Mouse (Mus musculus): Measurements from ENCODE around the gene Lrwd1.
A peak's percentile ranks its signal among the peaks of the same experiment; 100 is the strongest.

The Lrwd1 gene

GRCm38 (mm10) chr5:136088821-136089575 is 46.9 kb downstream of the Lrwd1 start:
- peak in 1 of 2 experiments; percentile 28 for DNase-seq

GRCm38 (mm10) chr5:136086290-136086689 is 49.6 kb downstream of the Lrwd1 start:
- no peak for DNase-seq

DNA sequence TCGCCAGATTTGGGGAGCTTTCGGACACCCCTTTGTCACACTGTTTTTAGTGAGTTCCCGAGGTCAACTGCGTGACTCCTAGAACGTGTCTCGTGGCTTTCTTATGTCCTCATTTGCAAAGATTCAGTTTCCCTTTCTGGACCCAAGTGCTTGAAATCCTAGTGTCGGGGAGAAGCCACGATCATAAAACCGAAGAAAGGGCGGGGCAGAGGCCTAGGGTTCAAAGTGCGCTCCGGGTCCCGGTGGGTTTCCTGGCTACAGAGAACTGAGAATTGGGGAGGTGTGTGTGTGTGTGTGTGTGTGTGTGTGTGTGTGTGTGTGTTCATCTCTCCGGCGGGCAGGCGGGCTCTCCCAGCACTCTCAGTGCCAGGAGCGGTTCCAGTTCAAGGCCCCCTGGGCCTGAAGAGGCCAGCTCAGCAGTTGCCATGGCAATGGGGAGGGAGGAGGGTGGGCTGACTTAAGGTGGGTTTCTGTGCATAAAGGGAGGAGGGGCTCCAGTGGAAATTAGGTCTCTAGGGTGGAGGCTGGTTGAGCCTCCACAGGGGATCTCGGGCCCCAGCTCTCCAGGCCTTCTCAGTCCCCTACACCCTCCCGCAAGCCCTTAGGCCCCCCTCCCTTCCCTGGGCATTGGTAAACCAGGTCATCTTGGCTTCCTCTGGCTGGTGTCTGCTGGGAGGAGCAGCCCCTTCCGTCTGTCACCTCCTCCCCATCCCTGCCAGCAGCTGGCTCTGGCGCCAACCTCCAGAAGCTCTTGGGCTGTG is 50.8 kb downstream of the Lrwd1 start:
- peak; percentile 23 to 64 for DNase-seq

GRCm38 (mm10) chr5:136084144-136084881 is 51.6 kb downstream of the Lrwd1 start:
- DNase-seq: no peak

- DNase-seq: peak; percentile 94 to 97
Observed at GRCm38 (mm10) chr5:136083669-136084107, 52.2 kb downstream of the Lrwd1 start, which contains the start of gene Rasa4. Rasa4 (plus strand) TSS chr5:136083916.

DNA sequence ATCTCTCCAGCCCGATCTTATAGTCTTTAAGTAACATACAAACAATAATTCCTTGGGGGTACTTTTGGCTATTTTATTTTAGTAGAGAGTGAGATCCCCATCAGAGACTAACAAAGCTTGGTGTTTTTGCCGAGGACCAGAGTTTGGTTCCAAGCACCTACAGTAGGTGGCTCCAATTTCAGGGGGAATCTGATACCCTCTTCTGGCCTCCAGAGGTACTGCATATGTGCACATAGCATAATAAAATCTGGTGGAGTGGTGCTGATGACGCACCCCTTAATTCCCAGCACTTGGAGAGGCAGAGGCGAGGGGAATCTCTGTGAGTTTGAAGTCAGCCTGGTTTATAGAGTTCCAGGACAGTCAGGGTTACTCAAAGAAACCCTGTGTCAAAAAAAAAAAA is 53.5 kb downstream of the Lrwd1 start:
- DNase-seq: no peak

GRCm38 (mm10) chr5:136078136-136078535 is 57.7 kb downstream of the Lrwd1 start:
- DNase-seq: no peak

GRCm38 (mm10) chr5:136077001-136077550 is 58.8 kb downstream of the Lrwd1 start:
- peak; percentile 49 to 58 for DNase-seq

GRCm38 (mm10) chr5:136076284-136076683 is 59.6 kb downstream of the Lrwd1 start:
- DNase-seq: peak in 1 of 2 experiments; percentile 23

- no peak for DNase-seq
Observed at GRCm38 (mm10) chr5:136075076-136075475, 60.8 kb downstream of the Lrwd1 start.

DNA sequence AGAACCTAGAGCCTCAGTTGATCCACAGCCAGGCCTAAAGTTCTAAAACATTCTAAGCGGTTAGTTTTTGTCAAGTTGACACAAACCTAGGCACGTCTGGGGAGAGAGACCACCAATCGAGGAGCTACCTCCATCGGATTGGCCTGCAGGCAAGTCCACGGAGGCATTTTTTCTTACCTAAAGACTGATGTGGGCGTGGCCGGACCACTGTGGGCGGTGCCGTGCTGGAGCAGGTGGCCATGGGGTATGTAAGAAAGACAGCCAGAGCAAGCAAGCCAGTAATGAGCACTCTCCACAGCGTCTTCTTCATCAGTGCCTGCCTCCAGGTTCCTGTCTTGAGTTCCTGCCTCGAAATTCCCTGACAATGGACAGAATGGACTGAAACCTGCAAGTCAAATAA is 62.3 kb downstream of the Lrwd1 start:
- DNase-seq: no peak

DNA sequence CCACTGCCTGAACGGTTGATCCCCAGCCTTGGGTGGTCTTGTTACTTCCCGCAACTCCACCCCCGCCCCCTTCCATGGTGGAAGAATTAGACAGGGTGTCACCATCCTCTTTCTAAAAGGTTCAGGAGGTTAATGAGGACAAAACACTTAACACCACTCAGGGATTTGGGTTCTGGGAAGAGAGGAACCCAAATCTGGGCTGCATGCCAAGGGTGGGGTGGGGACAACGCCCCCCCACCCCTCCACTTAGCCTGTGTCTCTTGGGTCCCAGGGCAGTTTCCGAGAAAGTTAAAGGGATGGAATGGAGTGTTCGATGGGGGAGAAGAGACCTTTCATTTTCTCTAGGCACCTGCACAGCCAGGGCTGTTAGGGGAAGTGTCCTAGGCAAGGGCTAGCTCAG is 62.8 kb downstream of the Lrwd1 start:
- no peak for DNase-seq

Measured in kidney, postnatal 25 days (tissue).